Mouse (Mus musculus) ES-E14 (cell line): ENCODE measurements around the gene Uba7. TPM values are rescaled to one million over a fixed set of nuclear protein-coding genes. Genes with fewer than 3 reads are reported as not detected.
A peak's percentile ranks its signal among the peaks of the same experiment; 100 is the strongest.
"Not testable (repeated sequence)": the region's sequence is repeated elsewhere in the genome, so short reads cannot be mapped to it uniquely, and the experiment has no call there.

ENCODE experiments used
- DNase-seq: peaks from one replicate; pipeline ENCODE4 v3.0.0-alpha.2; 2013; ENCODE audit warnings: low read depth, low spot score
- H3K27ac ChIP-seq: 2 replicates; pipeline ENCODE4 v1.5.1; 2012; ENCODE audit warnings: low read depth, mild to moderate bottlenecking, low read length, moderate library complexity, mixed read lengths; ENCODE audit not compliant: poor library complexity, insufficient read depth, severe bottlenecking
- H3K36me3 ChIP-seq: 2 replicates; pipeline ENCODE4 v1.6.1; 2012; ENCODE audit warnings: mild to moderate bottlenecking, low read length, moderate library complexity, mixed read lengths; ENCODE audit not compliant: control insufficient read depth, poor library complexity, insufficient read depth, severe bottlenecking
- H3K4me1 ChIP-seq, 2 experiments: fragments of 150-350 bp in 1 of 2; sonication (generic) in 1 of 2; 2 replicates each; pipeline ENCODE4 v1.6.1; 2012; ENCODE audit warnings: low read length in 2 of 2, mild to moderate bottlenecking in 1 of 2, mixed read lengths in 1 of 2; ENCODE audit not compliant: control insufficient read depth in 2 of 2, insufficient read depth in 2 of 2, poor library complexity in 1 of 2
- H3K4me3 ChIP-seq, 2 experiments: fragments of 150-350 bp in 1 of 2; sonication (generic) in 1 of 2; 2 replicates each; pipeline ENCODE4 v1.5.1; 2012; ENCODE audit warnings: low read length in 2 of 2, low read depth in 1 of 2, mild to moderate bottlenecking in 1 of 2, mixed read lengths in 1 of 2; ENCODE audit not compliant: insufficient read depth in 1 of 2, poor library complexity in 1 of 2, severe bottlenecking in 1 of 2
- H3K9ac ChIP-seq: 2 replicates; pipeline ENCODE4 v1.6.1; 2012; ENCODE audit warnings: low read depth, mild to moderate bottlenecking, low read length, mixed read lengths; ENCODE audit not compliant: poor library complexity, insufficient read depth, severe bottlenecking
- H3K9me3 ChIP-seq: fragments of 150-350 bp; sonication (generic); 2 replicates; pipeline ENCODE4 v1.6.1; 2012; ENCODE audit warnings: low read depth, mild to moderate bottlenecking, low read length; ENCODE audit not compliant: control insufficient read depth, insufficient read depth
- CHD2 ChIP-seq: IDR thresholded peaks from 2 replicates; pipeline ENCODE4 v1.6.1; 2014; ENCODE audit warnings: mild to moderate bottlenecking, low read depth, low read length, inconsistent platforms
- HCFC1 ChIP-seq: IDR thresholded peaks from 2 replicates; pipeline ENCODE4 v1.6.1; 2012; ENCODE audit warnings: low read length, inconsistent platforms, borderline replicate concordance; ENCODE audit not compliant: insufficient read depth
- MAFK ChIP-seq: IDR thresholded peaks from 2 replicates; pipeline ENCODE4 v1.6.1; 2014; ENCODE audit warnings: mild to moderate bottlenecking, low read depth, low read length, inconsistent platforms; ENCODE audit not compliant: insufficient read depth
- ZC3H11A ChIP-seq: IDR thresholded peaks from 2 replicates; pipeline ENCODE4 v1.6.1; 2012; ENCODE audit warnings: low read depth, mild to moderate bottlenecking, inconsistent platforms, low read length, borderline replicate concordance
- ZNF384 ChIP-seq: IDR thresholded peaks from 2 replicates; pipeline ENCODE4 v1.6.1; 2012; ENCODE audit warnings: low read depth, low read length, inconsistent platforms
- in situ Hi-C, 2 experiments: fragments of 600-800 bp; cut with MboI; formaldehyde crosslinking; loops; one replicate each; pipeline ENCODE4 v1.15.1; 2025; ENCODE audit warnings: low sequenced_read_pairs in 2 of 2, inconsistent platforms in 1 of 2; ENCODE audit not compliant: unreplicated experiment in 2 of 2
- total RNA-seq: library from RNA; depleted of rRNA; stranded (reverse); fragments of 300-350 nt; gene quantifications from 2 replicates; pipeline ENCODE4 v1.2.3, GENCODE M21; 2012

Gene Uba7
- total RNA-seq, 1 experiment, result 1.0 TPM

DNA sequence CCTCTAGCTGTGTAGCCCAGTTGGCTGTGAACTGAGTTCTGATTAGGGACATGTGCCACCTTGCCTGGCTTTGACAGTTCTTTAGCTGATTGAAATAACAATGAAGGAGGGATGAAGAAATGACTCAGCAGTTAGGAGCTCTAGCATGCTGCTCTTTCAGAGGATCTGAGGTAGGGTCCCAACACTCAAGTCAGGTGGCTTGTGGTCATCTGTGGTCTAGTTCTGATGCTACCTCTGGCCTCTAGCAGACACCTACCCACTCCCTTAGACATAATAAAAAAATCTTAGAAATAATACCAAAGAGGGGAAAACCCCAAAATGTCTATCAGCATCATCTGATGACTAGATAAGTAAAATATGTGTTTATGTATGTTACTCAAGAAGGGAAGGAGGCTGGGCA, 35.1 kb downstream of the Uba7 start:
- in situ Hi-C loops, result no loop called here
- DNase-seq, result no peak
- Histone ChIP-seq H3K36me3 (peaks cover 1% of the 10 kb centered on the region; the same call in 1 of the 2 replicates), H3K9ac (no peak overlapping the region), H3K4me3 (no peak overlapping the region), H3K27ac (no peak overlapping the region), H3K4me1 (peaks cover 2 to 9% of the 10 kb centered on the region in 2 experiments; a peak in 3 of 4 replicates), H3K9me3 (no peaks in the 10 kb centered on the region)
- TF ChIP-seq MAFK, result peak; percentile 81
- no peak for TF ChIP-seq ZNF384

- H3K4me3 ChIP-seq, result not testable (repeated sequence)
Measured at GRCm38 (mm10) chr9:108013577-108013976, 38.3 kb downstream of the Uba7 start.

GRCm38 (mm10) chr9:108017127-108017526, 41.8 kb downstream of the Uba7 start:
- Histone ChIP-seq H3K36me3 (peaks cover 2% of the 10 kb centered on the region; the same call in 1 of the 2 replicates), H3K4me1 (no peaks in the 10 kb centered on the region), H3K4me3 (no peak overlapping the region), H3K9ac (no peak overlapping the region), H3K27ac (no peak overlapping the region), H3K9me3 (no peaks in the 10 kb centered on the region)
- DNase-seq, result no peak
- in situ Hi-C loops, result no loop called here
- no peak for TF ChIP-seq CHD2
- TF ChIP-seq MAFK, result no peak
- TF ChIP-seq HCFC1, result no peak
- TF ChIP-seq ZNF384, result no peak
- no peak for TF ChIP-seq ZC3H11A

More at GRCm38 (mm10) chr9:108013577-108013976, 38.3 kb downstream of the Uba7 start:
- peak; percentile 82 for TF ChIP-seq ZNF384
- H3K4me1 ChIP-seq, in situ Hi-C loops, H3K36me3 ChIP-seq, H3K9ac ChIP-seq, H3K27ac ChIP-seq, H3K9me3 ChIP-seq, DNase-seq: not testable (repeated sequence)

DNA sequence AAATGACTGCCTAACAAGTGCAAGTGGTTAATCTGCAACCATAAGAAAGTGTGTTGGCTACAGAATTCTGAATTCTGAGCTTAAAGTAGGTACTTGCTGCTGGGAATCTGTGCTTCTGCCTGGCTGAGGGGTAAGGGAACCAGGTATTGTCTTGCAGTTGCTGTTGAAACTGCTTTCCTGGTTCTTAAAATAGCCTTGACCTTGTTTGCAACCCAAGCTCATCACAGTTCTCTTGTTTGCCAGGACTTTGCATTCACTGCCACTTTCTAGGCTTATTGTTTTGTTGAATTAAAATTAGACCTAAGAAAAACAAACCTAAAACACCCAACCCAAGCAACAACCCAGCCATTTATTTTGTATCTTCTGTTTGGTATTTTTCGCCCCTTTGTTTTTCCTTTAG, 45.4 kb downstream of the Uba7 start:
- in situ Hi-C loops, result no loop called here
- DNase-seq, result no peak
- H3K4me3 ChIP-seq, result no peak overlapping the region
- peaks cover 5% of the 10 kb centered on the region; the same call in 1 of the 2 replicates for H3K36me3 ChIP-seq
- H3K4me1 ChIP-seq, result no peaks in the 10 kb centered on the region
- TF ChIP-seq ZNF384, result no peak
- TF ChIP-seq MAFK, result no peak
- no peak for TF ChIP-seq HCFC1
- no peak for TF ChIP-seq ZC3H11A
- no peak for TF ChIP-seq CHD2
- H3K27ac ChIP-seq, result no peak overlapping the region
- no peak overlapping the region for H3K9ac ChIP-seq
- no peaks in the 10 kb centered on the region for H3K9me3 ChIP-seq

- H3K27ac ChIP-seq, result no peak overlapping the region
- H3K4me3 ChIP-seq, result no peak overlapping the region
- no peak for DNase-seq
- peaks cover 9% of the 10 kb centered on the region; the same call in 1 of the 2 replicates for H3K36me3 ChIP-seq
- no peaks in the 10 kb centered on the region for H3K9me3 ChIP-seq
- no peak overlapping the region for H3K9ac ChIP-seq
- TF ChIP-seq ZC3H11A, result no peak
- no peak for TF ChIP-seq CHD2
- no peak for TF ChIP-seq ZNF384
- H3K4me1 ChIP-seq, result no peaks in the 10 kb centered on the region
- in situ Hi-C loops, result no loop called here
Measured at GRCm38 (mm10) chr9:108023216-108023615, 47.9 kb downstream of the Uba7 start.
